Mouse (Mus musculus): ENCODE results near the gene Fbxw9. TPM values are rescaled to one million over a fixed set of nuclear protein-coding genes. Genes with fewer than 3 reads are reported as not detected.

The Fbxw9 gene
- total RNA-seq, 2 experiments from 2014 or later = 19.7 to 27.8 TPM

DNA sequence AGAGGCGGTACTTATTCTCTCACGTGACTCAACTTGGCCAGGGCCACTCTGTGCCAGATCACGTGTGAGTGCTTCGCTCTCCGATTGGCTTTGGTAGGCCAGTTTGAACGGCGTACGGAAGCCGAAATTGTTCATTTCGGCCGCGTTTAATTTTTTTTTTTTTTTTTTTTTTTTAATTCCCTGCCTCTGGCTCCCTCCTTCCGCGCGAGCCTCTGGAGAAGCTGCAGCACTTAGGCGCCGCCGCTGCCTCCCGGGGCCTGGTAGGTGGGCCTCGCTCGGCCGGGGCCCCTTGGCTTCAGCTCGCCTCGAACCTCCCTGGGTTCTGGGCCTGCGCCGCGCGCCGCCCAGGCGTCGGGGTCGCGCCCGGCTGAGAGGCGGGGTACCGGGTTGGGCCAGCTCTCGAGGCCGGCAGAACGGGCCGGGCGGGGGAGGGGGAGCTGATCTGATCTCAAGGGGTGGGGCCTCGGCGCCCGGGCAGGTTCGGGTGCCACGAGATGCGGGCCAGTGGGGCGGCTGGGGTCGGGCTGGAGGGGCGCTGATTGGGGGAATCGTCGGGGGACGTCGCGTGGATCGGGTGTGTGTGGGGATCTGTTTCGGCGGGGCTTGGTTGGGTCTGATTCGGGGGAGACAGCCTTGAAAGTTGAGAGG lies 23.0 kb upstream of the Fbxw9 start, which contains the start of gene Tnpo2:
Tnpo2 (plus strand) TSS at position 198 of the 648 bp plus-strand sequence.
- peak; percentile 73 to 78 for DNase-seq (ENCODE audit: extremely low spot score in 1 of 2, low spot score in 1 of 2)

DNA sequence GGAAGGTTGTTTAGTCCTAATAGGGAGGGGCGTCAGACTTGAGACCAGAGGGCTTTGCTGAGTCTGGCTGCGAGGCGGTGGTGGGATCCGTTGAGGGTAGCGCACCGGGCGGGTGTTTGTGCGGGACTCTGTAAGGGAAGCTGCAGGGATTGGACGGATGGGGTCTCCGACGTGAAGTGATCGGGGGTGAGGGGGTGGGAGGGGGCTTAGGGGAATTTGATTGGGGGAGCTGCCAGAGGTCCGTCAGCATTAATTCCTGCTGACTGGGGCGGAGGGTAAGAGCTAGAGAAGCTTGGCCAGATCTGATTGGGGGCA lies 22.5 kb upstream of the Fbxw9 start:
- no peak for DNase-seq (ENCODE audit: extremely low spot score in 1 of 2, low spot score in 1 of 2)

- DNase-seq (ENCODE audit: extremely low spot score in 1 of 2, low spot score in 1 of 2) = peak; percentile 43 to 46
Measured at GRCm38 (mm10) chr8:85037681-85038531, 21.9 kb upstream of the Fbxw9 start.

DNA sequence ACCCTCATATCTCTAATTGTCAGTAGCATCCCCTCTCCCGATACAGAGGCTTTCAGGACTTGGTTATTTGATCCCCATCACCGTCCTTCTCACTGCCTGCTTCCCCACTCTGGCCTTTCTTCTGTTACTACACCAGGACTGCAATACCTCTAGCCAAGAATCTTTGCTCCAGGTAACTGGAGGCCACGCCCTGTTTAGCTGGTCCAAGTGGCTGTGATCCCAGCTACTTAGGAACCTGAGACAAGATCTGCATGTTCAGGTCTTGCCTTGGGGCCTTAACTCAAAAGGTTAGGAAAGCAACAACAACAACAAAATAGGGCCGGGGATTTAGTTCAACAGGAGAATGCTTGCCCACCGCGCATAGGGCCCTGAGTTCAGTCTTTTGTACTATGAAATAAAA lies 16.2 kb upstream of the Fbxw9 start:
- DNase-seq (ENCODE audit: extremely low spot score in 1 of 2, low spot score in 1 of 2) = no peak

GRCm38 (mm10) chr8:85057367-85057766 lies 2.5 kb upstream of the Fbxw9 start:
- no peak for DNase-seq (ENCODE audit: extremely low spot score in 1 of 2, low spot score in 1 of 2)

DNA sequence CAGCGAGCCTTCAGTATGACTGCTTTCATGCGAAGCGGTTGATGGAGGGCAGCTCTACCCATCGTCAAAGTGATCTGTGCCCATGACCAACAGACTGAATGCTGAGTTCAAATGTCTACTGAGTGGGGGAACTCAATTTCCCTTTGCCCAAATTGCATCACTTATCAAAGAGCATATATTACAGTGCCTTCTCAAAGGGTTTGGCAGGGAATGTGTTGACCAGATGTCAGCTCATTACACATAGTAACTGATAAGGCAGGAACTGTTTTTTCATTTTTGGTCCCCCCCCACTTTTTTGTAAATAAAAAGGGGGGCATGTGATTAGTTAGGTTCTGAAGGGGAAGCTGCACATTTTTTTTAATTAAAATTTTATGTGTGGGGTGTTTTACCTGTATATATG lies 2.7 kb downstream of the Fbxw9 start:
- DNase-seq (ENCODE audit: extremely low spot score in 1 of 2, low spot score in 1 of 2) = no peak

DNA sequence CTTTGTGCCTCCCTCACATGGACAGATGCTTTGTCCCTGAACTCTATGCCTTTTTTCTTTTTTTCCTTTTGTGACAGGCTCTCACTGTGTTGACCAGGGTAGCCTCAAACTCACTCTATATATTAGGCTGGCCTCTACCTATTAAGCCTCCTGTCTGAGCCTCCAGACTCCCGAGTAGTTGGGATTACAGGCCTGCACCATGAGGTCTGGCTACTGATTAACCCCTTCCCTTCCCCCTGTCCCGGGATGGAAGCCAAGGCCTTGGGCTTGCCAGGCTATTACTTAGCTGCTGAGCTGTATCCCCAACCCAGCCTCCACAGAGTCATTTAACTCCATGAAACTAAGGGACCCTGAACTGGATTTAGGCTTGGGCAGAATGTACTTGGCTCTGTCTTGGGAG lies 5.4 kb downstream of the Fbxw9 start:
- DNase-seq (ENCODE audit: extremely low spot score in 1 of 2, low spot score in 1 of 2) = no peak

- DNase-seq (ENCODE audit: extremely low spot score in 1 of 2, low spot score in 1 of 2) = no peak
Measured at GRCm38 (mm10) chr8:85067155-85067554, 7.3 kb downstream of the Fbxw9 start.

GRCm38 (mm10) chr8:85067982-85068381 lies 8.1 kb downstream of the Fbxw9 start, which contains the start of gene Gm5741:
Gene Gm5741, minus strand, starts transcription at chr8:85067982.
- DNase-seq (ENCODE audit: extremely low spot score in 1 of 2, low spot score in 1 of 2) = no peak

DNA sequence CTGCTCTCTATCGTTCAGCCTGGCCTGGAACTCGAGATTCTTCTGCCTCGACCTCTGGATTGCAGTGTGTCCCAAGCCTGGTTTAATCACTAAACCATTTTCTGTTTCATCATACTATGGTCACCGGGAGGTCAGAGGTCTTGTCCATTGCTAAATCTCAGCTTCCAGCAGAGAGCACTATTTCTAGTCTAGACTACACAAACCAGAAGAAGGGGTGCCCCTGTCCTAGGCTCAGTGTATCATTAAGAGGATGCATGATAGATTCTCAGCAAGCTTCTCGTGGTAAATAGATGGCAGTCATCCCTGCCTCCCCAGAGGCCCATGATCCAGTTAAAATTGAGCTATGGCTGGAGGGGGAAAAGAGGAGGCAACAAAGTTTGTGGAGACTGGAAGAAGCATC lies 11.2 kb downstream of the Fbxw9 start:
- no peak for DNase-seq (ENCODE audit: extremely low spot score in 1 of 2, low spot score in 1 of 2)

DNA sequence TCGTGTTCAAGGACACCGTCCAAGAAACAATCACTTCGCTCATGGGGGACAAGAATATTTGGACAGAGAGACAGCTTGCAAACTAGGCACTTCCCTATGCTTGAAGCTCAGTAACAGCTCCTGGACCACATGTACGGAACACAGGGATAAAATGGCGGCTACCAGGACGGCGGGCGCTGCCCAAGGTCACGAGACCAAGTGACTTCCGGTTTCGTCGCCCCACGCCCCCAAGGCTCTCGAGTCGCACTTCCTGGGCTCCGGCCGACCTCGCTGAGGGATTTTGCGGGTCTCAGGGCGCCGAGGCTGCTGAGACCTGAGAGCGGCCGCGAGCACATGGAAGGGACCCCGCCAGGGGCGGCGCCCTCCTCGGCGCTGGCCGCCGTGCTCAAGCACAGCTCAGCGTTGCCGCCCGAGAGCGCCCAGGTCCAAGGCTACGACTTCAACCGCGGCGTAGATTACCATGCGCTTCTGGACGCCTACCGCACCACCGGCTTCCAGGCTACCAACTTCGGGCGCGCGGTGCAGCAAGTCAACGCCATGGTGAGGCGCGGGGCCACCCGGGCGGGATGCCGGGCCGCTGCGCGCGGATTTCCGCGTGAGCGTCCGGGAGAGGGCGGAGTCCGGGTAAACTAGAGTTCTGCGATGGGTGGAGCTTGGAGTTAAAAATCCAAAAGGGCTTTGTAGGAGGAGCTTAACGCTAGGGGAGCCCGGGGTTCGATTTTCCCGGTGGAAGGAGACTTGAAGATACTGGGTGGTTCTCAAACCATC lies 11.8 kb downstream of the Fbxw9 start, which contains the start of gene Dhps:
Dhps (plus strand) TSS at position 244 of the 768 bp plus-strand sequence.
- peak; percentile 67 to 77 for DNase-seq (ENCODE audit: extremely low spot score in 1 of 2, low spot score in 1 of 2)

DNA sequence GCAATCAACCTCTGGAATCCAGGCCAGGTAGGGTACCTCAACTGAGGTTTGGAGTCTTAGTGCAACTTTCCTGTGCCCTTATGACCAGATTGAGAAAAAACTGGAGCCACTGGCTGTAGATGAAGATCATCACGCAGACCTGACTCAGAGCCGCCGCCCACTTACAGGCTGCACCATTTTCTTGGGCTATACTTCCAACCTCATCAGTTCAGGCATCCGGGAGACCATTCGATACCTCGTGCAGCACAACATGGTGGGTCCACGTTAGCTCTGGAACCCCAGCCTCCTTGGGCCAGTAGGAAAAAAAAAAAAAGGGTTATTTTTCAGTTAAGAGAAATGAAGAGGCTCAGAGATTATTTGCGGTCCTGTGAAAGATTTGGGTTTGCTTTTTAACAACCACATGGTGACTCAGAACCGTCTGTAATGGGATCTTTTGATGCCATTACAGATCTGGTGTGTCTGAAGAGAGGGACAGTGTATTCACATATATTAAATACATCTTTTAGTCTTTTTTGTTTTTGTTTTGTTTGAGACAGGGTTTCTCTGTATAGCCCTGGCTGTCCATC lies 12.6 kb downstream of the Fbxw9 start:
- no peak for DNase-seq (ENCODE audit: extremely low spot score in 1 of 2, low spot score in 1 of 2)

- DNase-seq (ENCODE audit: extremely low spot score in 1 of 2, low spot score in 1 of 2) = no peak
Measured at GRCm38 (mm10) chr8:85073041-85073612, 13.3 kb downstream of the Fbxw9 start.

GRCm38 (mm10) chr8:85074167-85074566 lies 14.3 kb downstream of the Fbxw9 start:
- no peak for DNase-seq (ENCODE audit: extremely low spot score in 1 of 2, low spot score in 1 of 2)

DNA sequence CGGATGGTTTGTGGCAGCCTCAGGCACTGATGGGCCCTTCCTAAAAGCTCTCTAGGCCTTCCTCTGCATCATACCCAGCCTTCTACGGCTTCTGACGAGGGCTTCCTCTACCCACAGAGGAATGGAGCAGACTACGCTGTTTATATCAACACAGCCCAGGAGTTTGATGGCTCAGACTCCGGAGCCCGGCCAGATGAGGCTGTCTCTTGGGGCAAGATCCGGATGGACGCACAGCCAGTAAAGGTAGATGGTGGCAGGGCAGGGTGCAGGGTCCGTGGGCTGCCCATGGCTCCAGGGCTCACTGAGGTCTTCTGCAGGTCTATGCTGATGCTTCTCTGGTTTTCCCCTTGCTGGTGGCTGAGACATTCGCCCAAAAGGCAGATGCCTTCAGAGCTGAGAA lies 14.8 kb downstream of the Fbxw9 start:
- no peak for DNase-seq (ENCODE audit: extremely low spot score in 1 of 2, low spot score in 1 of 2)

- DNase-seq (ENCODE audit: extremely low spot score in 1 of 2, low spot score in 1 of 2) = peak in 1 of 2 experiments; percentile 54
Measured at GRCm38 (mm10) chr8:85076001-85076400, 16.1 kb downstream of the Fbxw9 start.

DNA sequence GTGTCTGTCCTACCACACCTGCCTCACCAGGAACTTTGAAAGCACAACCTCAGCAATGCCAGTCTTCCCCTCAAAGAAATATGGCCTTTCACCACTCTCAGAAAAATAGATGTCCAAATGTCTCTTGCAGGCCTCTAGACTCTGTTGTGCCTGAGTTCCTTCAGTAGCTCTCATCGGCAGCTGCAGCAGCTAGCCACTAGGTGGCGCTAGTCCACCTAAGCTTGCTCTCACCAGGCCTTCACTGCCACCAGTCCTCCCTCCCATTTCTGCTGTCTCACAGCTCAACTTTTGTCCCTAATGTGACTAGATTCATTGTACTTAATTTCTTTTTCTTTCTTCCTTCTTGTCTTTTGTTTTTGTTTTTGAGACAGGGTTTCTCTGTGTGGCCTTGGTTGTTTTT lies 17.1 kb downstream of the Fbxw9 start:
- DNase-seq (ENCODE audit: extremely low spot score in 1 of 2, low spot score in 1 of 2) = peak; percentile 51 to 73

DNA sequence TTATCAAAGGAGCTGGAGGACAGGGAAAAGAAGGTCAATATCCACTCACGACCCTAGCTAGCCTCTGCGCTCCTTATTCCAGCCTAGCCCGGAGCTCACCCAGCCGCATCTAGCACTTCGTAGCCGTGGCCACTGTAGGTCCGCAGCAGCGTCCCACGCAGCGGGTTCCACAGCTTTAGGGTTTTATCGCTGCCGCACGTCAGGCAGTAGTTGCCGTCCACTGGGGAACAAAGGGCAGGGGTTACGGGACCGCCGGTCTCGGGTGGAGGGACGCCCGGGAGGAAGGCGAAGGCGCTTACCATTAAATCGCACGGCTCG lies 20.3 kb downstream of the Fbxw9 start:
- no peak for DNase-seq (ENCODE audit: extremely low spot score in 1 of 2, low spot score in 1 of 2)

DNA sequence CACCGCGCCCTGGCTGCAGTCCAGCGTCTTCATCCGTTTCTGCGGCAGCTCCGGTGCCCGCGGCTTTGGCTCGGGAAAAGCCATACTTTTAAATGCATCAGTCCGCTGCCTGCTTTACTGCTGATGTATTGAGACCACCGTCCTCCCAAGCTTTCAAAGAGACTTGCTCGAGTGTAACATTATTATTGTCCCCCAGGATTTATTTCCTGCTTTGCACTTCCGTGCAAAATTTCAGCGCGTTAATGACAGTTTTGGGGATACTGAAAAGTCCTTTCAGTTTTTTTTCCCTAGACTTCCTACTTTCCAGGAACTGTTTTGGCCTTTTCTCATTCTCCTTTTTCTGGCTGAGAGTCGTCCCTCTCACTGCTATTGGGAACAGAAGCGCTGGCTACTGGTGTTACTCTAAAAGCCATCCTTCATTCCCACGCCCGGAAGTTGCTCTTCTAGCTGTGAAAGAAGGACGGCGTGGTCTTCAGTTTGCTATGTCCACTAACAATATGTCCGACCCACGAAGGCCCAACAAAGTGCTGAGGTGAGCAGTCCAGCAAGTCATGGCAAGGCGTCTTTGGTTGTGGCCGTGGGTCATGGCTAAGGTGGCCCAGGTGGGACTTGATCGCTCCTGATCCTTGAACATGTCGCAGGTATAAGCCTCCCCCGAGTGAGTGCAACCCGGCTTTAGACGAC lies 20.8 kb downstream of the Fbxw9 start, which contains the start of gene Wdr83os:
Wdr83os (plus strand) TSS at position 209 of the 684 bp plus-strand sequence.
- DNase-seq (ENCODE audit: extremely low spot score in 1 of 2, low spot score in 1 of 2) = peak in 1 of 2 experiments; percentile 47

GRCm38 (mm10) chr8:85081216-85081555 lies 21.3 kb downstream of the Fbxw9 start, which contains the start of gene Wdr83:
Gene Wdr83, minus strand, starts transcription at chr8:85081306.
- no peak for DNase-seq (ENCODE audit: extremely low spot score in 1 of 2, low spot score in 1 of 2)
